Mouse (Mus musculus): Measurements from ENCODE around the gene Epn2. TPM values are rescaled to one million over a fixed set of nuclear protein-coding genes. Genes with fewer than 3 reads are reported as not detected.

Gene Epn2
- total RNA-seq, 1 experiment: 33.1 TPM

GRCm38 (mm10) chr11:61618131-61618530 lies 38.6 kb upstream of the Epn2 start:
- TF ChIP-seq ZC3H11A (IDR thresholded peaks at IDR 0.05; ENCODE audit: borderline replicate concordance, low read depth, low read length) (no peak), MAFK (IDR thresholded peaks at IDR 0.05; ENCODE audit: insufficient read depth, low read depth, low read length) (no peak), HCFC1 (IDR thresholded peaks at IDR 0.05; ENCODE audit: borderline replicate concordance, insufficient read depth, low read length) (no peak), ZNF384 (IDR thresholded peaks at IDR 0.05; ENCODE audit: low read depth, low read length) (no peak), CHD2 (IDR thresholded peaks at IDR 0.05; ENCODE audit: low read depth, low read length) (no peak)
- Histone ChIP-seq H3K9me3 (ENCODE audit: control insufficient read depth, insufficient read depth, low read depth, low read length) (no peaks in the 10 kb centered on the region), H3K4me1 (ENCODE audit: control insufficient read depth in 2 of 2, insufficient read depth in 2 of 2, low read length in 2 of 2, poor library complexity in 1 of 2) (peaks cover 0 to 10% of the 10 kb centered on the region in 2 experiments; a peak in 2 of 4 replicates), H3K4me3 (ENCODE audit: insufficient read depth in 1 of 2, low read depth in 1 of 2, low read length in 2 of 2, poor library complexity in 1 of 2, severe bottlenecking in 1 of 2) (no peak overlapping the region), H3K27ac (ENCODE audit: insufficient read depth, low read depth, low read length, poor library complexity, severe bottlenecking) (no peak overlapping the region), H3K9ac (ENCODE audit: insufficient read depth, low read depth, low read length, poor library complexity, severe bottlenecking) (no peak overlapping the region), H3K36me3 (ENCODE audit: control insufficient read depth, insufficient read depth, low read length, poor library complexity, severe bottlenecking) (no peaks in the 10 kb centered on the region)
- no peak for DNase-seq (ENCODE audit: low read depth, low spot score)
- in situ Hi-C loops (cut with MboI; ENCODE audit: low sequenced_read_pairs in 2 of 2, unreplicated experiment in 2 of 2): no loop called here

DNA sequence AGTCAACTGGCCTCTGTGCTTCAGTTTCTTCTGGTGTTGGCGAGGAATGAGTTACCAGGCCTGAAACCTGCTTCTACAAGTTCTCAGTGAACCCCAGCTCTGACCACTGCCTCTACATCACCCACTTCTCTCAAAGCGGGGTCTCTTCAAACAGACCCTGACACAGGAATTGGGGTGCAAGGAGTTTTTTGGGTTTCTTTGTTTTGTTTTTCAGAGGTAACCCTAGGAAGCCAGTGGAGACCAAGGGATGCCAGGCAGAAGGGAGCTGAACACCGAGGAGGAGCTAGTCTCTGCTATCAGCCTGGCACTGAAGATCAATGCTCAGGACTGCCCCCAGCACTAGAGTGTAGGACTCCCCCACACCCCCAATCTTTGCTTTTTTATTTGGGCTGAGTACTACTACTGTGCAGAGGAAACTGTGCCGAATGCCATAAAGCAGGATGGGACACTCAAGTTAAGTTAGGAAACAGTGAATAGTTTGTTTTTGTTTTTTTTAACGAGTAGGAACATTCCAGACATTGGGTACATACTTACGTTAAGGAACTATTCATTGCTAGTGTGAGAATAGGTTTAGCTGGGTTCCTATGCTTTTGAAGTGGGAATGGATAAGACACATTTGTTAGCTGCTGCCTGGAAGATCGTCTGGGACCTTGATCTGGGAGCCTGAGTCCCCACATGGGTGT lies 37.9 kb upstream of the Epn2 start:
- in situ Hi-C loops (cut with MboI; ENCODE audit: low sequenced_read_pairs in 2 of 2, unreplicated experiment in 2 of 2): no loop called here
- Histone ChIP-seq H3K9me3 (ENCODE audit: control insufficient read depth, insufficient read depth, low read depth, low read length) (no peaks in the 10 kb centered on the region), H3K36me3 (ENCODE audit: control insufficient read depth, insufficient read depth, low read length, poor library complexity, severe bottlenecking) (no peaks in the 10 kb centered on the region), H3K4me3 (ENCODE audit: insufficient read depth in 1 of 2, low read depth in 1 of 2, low read length in 2 of 2, poor library complexity in 1 of 2, severe bottlenecking in 1 of 2) (no peak overlapping the region), H3K4me1 (ENCODE audit: control insufficient read depth in 2 of 2, insufficient read depth in 2 of 2, low read length in 2 of 2, poor library complexity in 1 of 2) (peaks cover 0 to 10% of the 10 kb centered on the region in 2 experiments; a peak in 2 of 4 replicates), H3K9ac (ENCODE audit: insufficient read depth, low read depth, low read length, poor library complexity, severe bottlenecking) (no peak overlapping the region), H3K27ac (ENCODE audit: insufficient read depth, low read depth, low read length, poor library complexity, severe bottlenecking) (no peak overlapping the region)
- no peak for TF ChIP-seq ZNF384 (IDR thresholded peaks at IDR 0.05; ENCODE audit: low read depth, low read length)
- TF ChIP-seq MAFK (IDR thresholded peaks at IDR 0.05; ENCODE audit: insufficient read depth, low read depth, low read length): no peak
- no peak for TF ChIP-seq ZC3H11A (IDR thresholded peaks at IDR 0.05; ENCODE audit: borderline replicate concordance, low read depth, low read length)
- no peak for TF ChIP-seq CHD2 (IDR thresholded peaks at IDR 0.05; ENCODE audit: low read depth, low read length)
- TF ChIP-seq HCFC1 (IDR thresholded peaks at IDR 0.05; ENCODE audit: borderline replicate concordance, insufficient read depth, low read length): no peak
- no peak for DNase-seq (ENCODE audit: low read depth, low spot score)

DNA sequence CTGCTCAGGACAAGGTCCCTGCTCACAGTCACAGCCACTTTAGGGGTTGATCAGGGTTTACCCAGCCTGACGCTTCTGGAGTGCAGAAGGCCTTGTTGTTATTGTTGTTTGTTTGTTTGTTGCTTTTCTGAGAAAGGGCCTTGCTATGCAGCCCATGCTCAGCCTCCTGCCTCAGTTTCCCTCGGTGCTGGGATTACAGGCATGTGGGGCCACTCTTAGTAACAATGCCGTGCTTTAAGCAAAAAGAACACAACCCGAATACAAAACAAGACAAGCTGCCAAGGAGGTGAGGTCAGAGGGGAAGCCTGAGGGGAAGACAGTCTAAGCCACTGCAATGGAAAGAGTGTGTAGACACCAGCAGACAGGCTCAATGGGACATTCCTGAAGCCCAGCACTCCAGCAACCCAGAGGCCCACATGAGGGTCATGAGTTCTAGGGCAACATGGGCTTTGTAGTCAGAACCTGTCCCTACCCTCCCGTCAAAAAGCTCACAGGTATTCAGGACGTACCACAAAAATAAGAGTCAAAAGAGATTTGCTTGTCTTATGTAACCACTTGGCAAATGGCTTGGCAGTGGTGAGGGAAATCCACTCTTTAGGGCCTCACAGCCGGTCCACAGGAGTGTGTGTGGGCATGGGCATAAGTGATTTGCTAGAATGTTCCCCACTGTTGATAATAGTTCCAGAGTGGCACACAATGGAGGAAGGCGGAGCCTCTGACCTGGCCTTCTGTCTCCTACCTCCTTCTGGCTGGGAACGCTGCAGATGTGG lies 37.2 kb upstream of the Epn2 start:
- TF ChIP-seq ZC3H11A (IDR thresholded peaks at IDR 0.05; ENCODE audit: borderline replicate concordance, low read depth, low read length): no peak
- TF ChIP-seq ZNF384 (IDR thresholded peaks at IDR 0.05; ENCODE audit: low read depth, low read length): no peak
- TF ChIP-seq CHD2 (IDR thresholded peaks at IDR 0.05; ENCODE audit: low read depth, low read length): no peak
- Histone ChIP-seq H3K4me3 (ENCODE audit: insufficient read depth in 1 of 2, low read depth in 1 of 2, low read length in 2 of 2, poor library complexity in 1 of 2, severe bottlenecking in 1 of 2) (no peak overlapping the region), H3K9ac (ENCODE audit: insufficient read depth, low read depth, low read length, poor library complexity, severe bottlenecking) (no peak overlapping the region), H3K9me3 (ENCODE audit: control insufficient read depth, insufficient read depth, low read depth, low read length) (no peaks in the 10 kb centered on the region), H3K36me3 (ENCODE audit: control insufficient read depth, insufficient read depth, low read length, poor library complexity, severe bottlenecking) (no peaks in the 10 kb centered on the region), H3K27ac (ENCODE audit: insufficient read depth, low read depth, low read length, poor library complexity, severe bottlenecking) (no peak overlapping the region), H3K4me1 (ENCODE audit: control insufficient read depth in 2 of 2, insufficient read depth in 2 of 2, low read length in 2 of 2, poor library complexity in 1 of 2) (peaks cover 0 to 10% of the 10 kb centered on the region in 2 experiments; a peak in 2 of 4 replicates)
- no peak for DNase-seq (ENCODE audit: low read depth, low spot score)
- in situ Hi-C loops (cut with MboI; ENCODE audit: low sequenced_read_pairs in 2 of 2, unreplicated experiment in 2 of 2): no loop called here

DNA sequence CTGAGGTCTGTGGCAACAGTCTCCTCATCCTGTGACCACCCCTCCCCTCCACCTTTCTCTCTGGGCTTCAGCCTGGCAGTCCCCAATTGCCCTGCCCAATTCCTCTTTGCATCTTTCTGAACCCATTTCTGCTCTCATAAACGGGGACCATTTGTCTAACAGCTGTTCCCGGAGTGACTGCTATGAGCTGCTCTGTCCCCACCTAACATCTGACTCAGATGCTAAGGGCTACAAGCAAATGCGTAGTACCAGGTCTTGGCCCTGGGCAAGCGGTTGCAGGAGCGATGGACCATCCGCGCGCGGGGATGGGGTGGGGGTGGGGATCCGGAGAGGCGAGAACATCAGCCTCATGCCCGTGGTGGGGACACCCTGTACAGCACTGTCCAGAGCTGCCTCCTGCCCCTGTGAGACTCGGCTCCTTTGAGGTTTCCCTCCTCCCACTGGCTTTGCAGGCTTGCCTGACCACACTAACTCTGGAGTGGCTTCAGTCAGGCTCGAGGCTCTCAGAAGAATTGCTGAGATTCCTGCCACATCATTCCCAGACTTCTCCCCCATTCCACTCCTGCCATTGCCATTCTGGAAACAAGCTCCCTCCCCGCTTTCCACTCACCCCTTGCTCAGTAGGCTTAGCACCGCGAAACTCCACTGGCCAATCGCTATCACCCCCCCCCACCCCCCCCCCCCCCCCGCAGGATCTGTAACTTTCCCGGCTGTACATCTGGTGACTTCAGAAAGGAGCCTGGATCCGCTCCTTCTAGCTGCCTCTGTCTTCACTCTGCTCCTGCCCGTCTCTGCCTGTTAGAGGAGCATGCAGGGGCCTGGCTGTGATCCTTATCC lies 36.4 kb upstream of the Epn2 start:
- in situ Hi-C loops (cut with MboI; ENCODE audit: low sequenced_read_pairs in 2 of 2, unreplicated experiment in 2 of 2): no loop called here
- TF ChIP-seq MAFK (IDR thresholded peaks at IDR 0.05; ENCODE audit: insufficient read depth, low read depth, low read length): no peak
- no peak for TF ChIP-seq CHD2 (IDR thresholded peaks at IDR 0.05; ENCODE audit: low read depth, low read length)
- no peak for TF ChIP-seq ZC3H11A (IDR thresholded peaks at IDR 0.05; ENCODE audit: borderline replicate concordance, low read depth, low read length)
- TF ChIP-seq HCFC1 (IDR thresholded peaks at IDR 0.05; ENCODE audit: borderline replicate concordance, insufficient read depth, low read length): no peak
- TF ChIP-seq ZNF384 (IDR thresholded peaks at IDR 0.05; ENCODE audit: low read depth, low read length): no peak
- H3K27ac ChIP-seq (ENCODE audit: insufficient read depth, low read depth, low read length, poor library complexity, severe bottlenecking): no peak overlapping the region
- H3K9me3 ChIP-seq (ENCODE audit: control insufficient read depth, insufficient read depth, low read depth, low read length): no peaks in the 10 kb centered on the region
- no peaks in the 10 kb centered on the region for H3K36me3 ChIP-seq (ENCODE audit: control insufficient read depth, insufficient read depth, low read length, poor library complexity, severe bottlenecking)
- peaks cover 0 to 9% of the 10 kb centered on the region in 2 experiments; a peak in 2 of 4 replicates for H3K4me1 ChIP-seq (ENCODE audit: control insufficient read depth in 2 of 2, insufficient read depth in 2 of 2, low read length in 2 of 2, poor library complexity in 1 of 2)
- peak overlapping the region; percentile 10 to 23; a peak in 3 of 4 replicates for H3K4me3 ChIP-seq (ENCODE audit: insufficient read depth in 1 of 2, low read depth in 1 of 2, low read length in 2 of 2, poor library complexity in 1 of 2, severe bottlenecking in 1 of 2)
- DNase-seq (ENCODE audit: low read depth, low spot score): no peak
- H3K9ac ChIP-seq (ENCODE audit: insufficient read depth, low read depth, low read length, poor library complexity, severe bottlenecking): no peak overlapping the region

Data from ES-E14 (cell line).